Mouse (Mus musculus): ENCODE measurements around the gene Cst6.

Gene Cst6

GRCm38 (mm10) chr19:5348526-5349501 is 560 bp downstream of the Cst6 start:
- DNase-seq (ENCODE audit: low read depth, low spot score), result peak; percentile 17

GRCm38 (mm10) chr19:5348064-5348463 is 1.3 kb downstream of the Cst6 start:
- DNase-seq (ENCODE audit: low read depth, low spot score), result no peak

- no peak for DNase-seq (ENCODE audit: low read depth, low spot score)
These were observed 3.9 kb downstream of the Cst6 start for GRCm38 (mm10) chr19:5345297-5346131.

- DNase-seq (ENCODE audit: low read depth, low spot score), result no peak
These were observed 8.0 kb downstream of the Cst6 start for GRCm38 (mm10) chr19:5341360-5341759.

GRCm38 (mm10) chr19:5337975-5338374 is 11.4 kb downstream of the Cst6 start:
- DNase-seq (ENCODE audit: low read depth, low spot score), result peak; percentile 58

- no peak for DNase-seq (ENCODE audit: low read depth, low spot score)
These were observed 13.9 kb downstream of the Cst6 start, which contains the start of gene Catsper1 for GRCm38 (mm10) chr19:5335441-5335840. Gene Catsper1, plus strand, starts transcription at chr19:5335741.

GRCm38 (mm10) chr19:5334741-5335140 is 14.6 kb downstream of the Cst6 start:
- DNase-seq (ENCODE audit: low read depth, low spot score), result no peak

- DNase-seq (ENCODE audit: low read depth, low spot score), result no peak
These were observed 21.4 kb downstream of the Cst6 start for GRCm38 (mm10) chr19:5327970-5328369.

- no peak for DNase-seq (ENCODE audit: low read depth, low spot score)
These were observed 25.6 kb downstream of the Cst6 start for GRCm38 (mm10) chr19:5323801-5324200.

GRCm38 (mm10) chr19:5313189-5313588 is 36.2 kb downstream of the Cst6 start:
- DNase-seq (ENCODE audit: low read depth, low spot score), result no peak

- peak; percentile 61 for DNase-seq (ENCODE audit: low read depth, low spot score)
These were observed 40.3 kb downstream of the Cst6 start for GRCm38 (mm10) chr19:5309025-5309424.

- DNase-seq (ENCODE audit: low read depth, low spot score), result no peak
These were observed 42.2 kb downstream of the Cst6 start for GRCm38 (mm10) chr19:5306968-5307734.

GRCm38 (mm10) chr19:5306279-5306678 is 43.1 kb downstream of the Cst6 start:
- DNase-seq (ENCODE audit: low read depth, low spot score), result no peak

GRCm38 (mm10) chr19:5302455-5302854 is 46.9 kb downstream of the Cst6 start:
- no peak for DNase-seq (ENCODE audit: low read depth, low spot score)

GRCm38 (mm10) chr19:5300588-5300987 is 48.8 kb downstream of the Cst6 start:
- DNase-seq (ENCODE audit: low read depth, low spot score), result no peak

GRCm38 (mm10) chr19:5297903-5298800 is 51.2 kb downstream of the Cst6 start, which contains the start of gene Gal3st3:
Gene Gal3st3, plus strand, starts transcription at chr19:5298331.
- DNase-seq (ENCODE audit: low read depth, low spot score), result no peak

GRCm38 (mm10) chr19:5296630-5297029 is 52.7 kb downstream of the Cst6 start:
- DNase-seq (ENCODE audit: low read depth, low spot score), result no peak

- no peak for DNase-seq (ENCODE audit: low read depth, low spot score)
These were observed 53.7 kb downstream of the Cst6 start for GRCm38 (mm10) chr19:5295736-5296075.

- DNase-seq (ENCODE audit: low read depth, low spot score), result peak; percentile 99
These were observed 54.2 kb downstream of the Cst6 start, which contains the start of gene Sf3b2 for GRCm38 (mm10) chr19:5294972-5295735. Gene Sf3b2, minus strand, starts transcription at chr19:5295455.
